Mouse (Mus musculus) forebrain, postnatal 0 days (tissue): ENCODE results near the gene Kcnc3. TPM values are rescaled to one million over a fixed set of nuclear protein-coding genes. Genes with fewer than 3 reads are reported as not detected.
A peak's percentile ranks its signal among the peaks of the same experiment; 100 is the strongest.

ENCODE experiments used
- ATAC-seq: fragments of 200-750 bp; cut with Nextera tagmentation; 2 replicates; pipeline ENCODE4 v1.8.0; 2017; ENCODE audit warnings: mild to moderate bottlenecking, moderate library complexity
- DNase-seq: peaks from one replicate; pipeline ENCODE4 v3.0.0-alpha.2; 2015
- H3K27ac ChIP-seq: fragments of 300-500 bp; sonication (generic); 2 replicates; pipeline ENCODE4 v1.5.1; 2014; ENCODE audit warnings: low read depth, mild to moderate bottlenecking, antibody characterized with exemption, low read length, moderate library complexity, mixed read lengths
- H3K27me3 ChIP-seq: fragments of 300-500 bp; sonication (generic); 2 replicates; pipeline ENCODE4 v1.6.1; 2014; ENCODE audit warnings: mild to moderate bottlenecking, low read length, mixed read lengths; ENCODE audit not compliant: insufficient read depth
- H3K36me3 ChIP-seq: fragments of 300-500 bp; sonication (generic); 2 replicates; pipeline ENCODE4 v1.6.1; 2014; ENCODE audit warnings: mild to moderate bottlenecking, moderate library complexity; ENCODE audit not compliant: insufficient read depth
- H3K4me1 ChIP-seq: fragments of 300-500 bp; sonication (generic); 2 replicates; pipeline ENCODE4 v1.6.1; 2014; ENCODE audit warnings: antibody characterized with exemption; ENCODE audit not compliant: insufficient read depth
- H3K4me2 ChIP-seq: fragments of 300-500 bp; sonication (generic); 2 replicates; pipeline ENCODE4 v1.6.1; 2014; ENCODE audit warnings: low read depth, mild to moderate bottlenecking, moderate library complexity
- H3K4me3 ChIP-seq: fragments of 300-500 bp; sonication (generic); 2 replicates; pipeline ENCODE4 v1.5.1; 2014; ENCODE audit warnings: low read depth, low read length, mixed read lengths
- H3K9ac ChIP-seq: fragments of 300-500 bp; sonication (generic); 2 replicates; pipeline ENCODE4 v1.6.1; 2014; ENCODE audit warnings: mild to moderate bottlenecking
- H3K9me3 ChIP-seq: fragments of 300-500 bp; sonication (generic); 2 replicates; pipeline ENCODE4 v1.6.1; 2016; ENCODE audit warnings: low read length
- CTCF ChIP-seq: sonication (generic); IDR thresholded peaks from 2 replicates; pipeline ENCODE4 v1.5.1; 2016; ENCODE audit warnings: antibody characterized with exemption, control low read depth, low read depth
- WGBS: fragments of 180-500 bp; shearing (Covaris S2); extraction: QIAGEN DNeasy Blood & Tissue Kit; methylation state at CpG from one replicate; pipeline ENCODE4 v1.1.7; 2014; 5-methylcytosine and 5-hydroxymethylcytosine counted together
- polyA plus RNA-seq: library from polyadenylated mRNA; unstranded; fragments of >200 nt; fragmentation: Nextera tagmentation; extraction: Ambion mirVana; gene quantifications from 2 replicates; pipeline ENCODE4 v1.2.1, GENCODE M21; 2015
- total RNA-seq: library from RNA; depleted of rRNA; stranded (reverse); fragments of >200 nt; gene quantifications from 2 replicates; pipeline ENCODE4 v1.2.3, GENCODE M21; 2014

Kcnc3 gene
- total and polyA plus RNA-seq, 2 experiments from 2014 or later = 5.2 to 6.0 TPM

- H3K36me3 ChIP-seq = no peaks in the 10 kb centered on the region
- peaks cover 38% of the 10 kb centered on the region for H3K27me3 ChIP-seq
- no peak for TF ChIP-seq CTCF
- peak overlapping the region; percentile 4; the same call in 1 of the 2 replicates for H3K4me2 ChIP-seq
- WGBS = 11% methylated on average over 29 of the region's 29 CpGs
- no peak for DNase-seq
- H3K4me1 ChIP-seq = no peaks in the 10 kb centered on the region
- no peak overlapping the region for H3K9ac ChIP-seq
- peak overlapping the region; percentile 11; the same call in 1 of the 2 replicates for H3K4me3 ChIP-seq
- no peak for ATAC-seq
- no peak overlapping the region for H3K27ac ChIP-seq
- no peaks in the 10 kb centered on the region for H3K9me3 ChIP-seq
Observed at GRCm38 (mm10) chr7:44606171-44606901, 15.9 kb downstream of the Kcnc3 start.

GRCm38 (mm10) chr7:44612192-44612591 is 21.7 kb downstream of the Kcnc3 start:
- H3K27me3 ChIP-seq = 0 out of 2 replicates have a peak, but pooled peaks cover 6% of the 10 kb centered on the region
- H3K4me3 ChIP-seq = no peak overlapping the region
- ATAC-seq (no peak), DNase-seq (no peak)
- no peaks in the 10 kb centered on the region for H3K36me3 ChIP-seq
- no peak overlapping the region for H3K4me2 ChIP-seq
- WGBS = 72% methylated on average over 7 of the region's 7 CpGs
- H3K27ac ChIP-seq = no peak overlapping the region
- no peaks in the 10 kb centered on the region for H3K4me1 ChIP-seq
- no peaks in the 10 kb centered on the region for H3K9me3 ChIP-seq
- H3K9ac ChIP-seq = no peak overlapping the region
- no peak for TF ChIP-seq CTCF

GRCm38 (mm10) chr7:44614041-44614688 is 23.7 kb downstream of the Kcnc3 start:
- ATAC-seq (no peak), DNase-seq (no peak)
- no peaks in the 10 kb centered on the region for H3K36me3 ChIP-seq
- H3K4me1 ChIP-seq = no peaks in the 10 kb centered on the region
- no peak overlapping the region for H3K27ac ChIP-seq
- no peak overlapping the region for H3K4me3 ChIP-seq
- peak overlapping the region; percentile 17; the same call in 1 of the 2 replicates for H3K4me2 ChIP-seq
- no peaks in the 10 kb centered on the region for H3K9me3 ChIP-seq
- no peak overlapping the region for H3K9ac ChIP-seq
- WGBS = 6% methylated on average over 20 of the region's 20 CpGs
- no peak for TF ChIP-seq CTCF
- 0 out of 2 replicates have a peak, but pooled peaks cover 6% of the 10 kb centered on the region for H3K27me3 ChIP-seq

GRCm38 (mm10) chr7:44615309-44615708 is 24.8 kb downstream of the Kcnc3 start:
- Histone ChIP-seq H3K36me3 (no peaks in the 10 kb centered on the region), H3K4me2 (no peak overlapping the region), H3K27me3 (0 out of 2 replicates have a peak, but pooled peaks cover 6% of the 10 kb centered on the region), H3K9ac (no peak overlapping the region), H3K27ac (no peak overlapping the region), H3K4me3 (no peak overlapping the region), H3K9me3 (no peaks in the 10 kb centered on the region), H3K4me1 (no peaks in the 10 kb centered on the region)
- 14% methylated on average over 10 of the region's 10 CpGs for WGBS
- no peak for ATAC-seq
- no peak for TF ChIP-seq CTCF
- no peak for DNase-seq

GRCm38 (mm10) chr7:44615987-44616386 is 25.5 kb downstream of the Kcnc3 start:
- Histone ChIP-seq H3K4me2 (no peak overlapping the region), H3K9me3 (no peaks in the 10 kb centered on the region), H3K27ac (no peak overlapping the region), H3K4me3 (no peak overlapping the region), H3K27me3 (0 out of 2 replicates have a peak, but pooled peaks cover 6% of the 10 kb centered on the region), H3K4me1 (no peaks in the 10 kb centered on the region), H3K36me3 (no peaks in the 10 kb centered on the region), H3K9ac (no peak overlapping the region)
- DNase-seq = no peak
- no peak for ATAC-seq
- TF ChIP-seq CTCF = no peak
- 83% methylated on average over 14 of the region's 14 CpGs for WGBS

- Histone ChIP-seq H3K4me1 (no peaks in the 10 kb centered on the region), H3K4me3 (no peak overlapping the region), H3K27me3 (0 out of 2 replicates have a peak, but pooled peaks cover 6% of the 10 kb centered on the region), H3K9ac (no peak overlapping the region), H3K36me3 (no peaks in the 10 kb centered on the region), H3K9me3 (no peaks in the 10 kb centered on the region), H3K4me2 (no peak overlapping the region), H3K27ac (no peak overlapping the region)
- TF ChIP-seq CTCF = peak; percentile 42
- DNase-seq (no peak), ATAC-seq (no peak)
- 79% methylated on average over 3 of the region's 3 CpGs for WGBS
Observed at GRCm38 (mm10) chr7:44617059-44617458, 26.6 kb downstream of the Kcnc3 start.
